Mouse (Mus musculus): ENCODE measurements at regions not wholly inside any gene's neighbourhood (a gene's known extent, or its start where the extent isn't known, plus 50 kb on each side); places are given as distances from the start of the nearest gene placed in this dataset.

DNA sequence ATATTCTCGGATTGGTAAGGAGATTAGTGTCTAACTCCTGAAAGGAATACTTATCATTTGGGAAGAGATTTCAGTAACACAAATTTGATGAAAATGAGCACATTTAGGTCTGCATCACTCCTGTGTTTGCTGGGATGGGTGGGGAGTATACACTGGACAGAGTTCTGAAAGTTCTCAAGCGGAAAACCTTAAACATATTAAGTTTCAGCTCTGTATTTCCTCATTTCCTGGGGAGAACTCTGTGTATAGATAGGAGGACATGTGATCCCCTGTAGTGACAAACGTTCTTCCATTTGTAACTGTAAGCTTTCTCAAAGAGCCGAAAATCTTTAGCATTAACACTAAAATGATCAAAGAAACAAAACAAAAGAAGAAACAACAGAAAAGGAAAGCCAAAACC lies 404.7 kb upstream of the Adgrl2 start:
- TF ChIP-seq POLR2A (IDR thresholded peaks at IDR 0.05; ENCODE audit: extremely low read depth, insufficient read depth, low read length) (no peak), CTCF (IDR thresholded peaks at IDR 0.05; ENCODE audit: low read depth, low read length) (no peak)
